Mouse (Mus musculus): ENCODE data around the gene Ankzf1. TPM values are rescaled to one million over a fixed set of nuclear protein-coding genes. Genes with fewer than 3 reads are reported as not detected.

The Ankzf1 gene
- 41.0 and 44.6 TPM in 2 replicates for polyA plus RNA-seq (2012; rRNA removed)

DNA sequence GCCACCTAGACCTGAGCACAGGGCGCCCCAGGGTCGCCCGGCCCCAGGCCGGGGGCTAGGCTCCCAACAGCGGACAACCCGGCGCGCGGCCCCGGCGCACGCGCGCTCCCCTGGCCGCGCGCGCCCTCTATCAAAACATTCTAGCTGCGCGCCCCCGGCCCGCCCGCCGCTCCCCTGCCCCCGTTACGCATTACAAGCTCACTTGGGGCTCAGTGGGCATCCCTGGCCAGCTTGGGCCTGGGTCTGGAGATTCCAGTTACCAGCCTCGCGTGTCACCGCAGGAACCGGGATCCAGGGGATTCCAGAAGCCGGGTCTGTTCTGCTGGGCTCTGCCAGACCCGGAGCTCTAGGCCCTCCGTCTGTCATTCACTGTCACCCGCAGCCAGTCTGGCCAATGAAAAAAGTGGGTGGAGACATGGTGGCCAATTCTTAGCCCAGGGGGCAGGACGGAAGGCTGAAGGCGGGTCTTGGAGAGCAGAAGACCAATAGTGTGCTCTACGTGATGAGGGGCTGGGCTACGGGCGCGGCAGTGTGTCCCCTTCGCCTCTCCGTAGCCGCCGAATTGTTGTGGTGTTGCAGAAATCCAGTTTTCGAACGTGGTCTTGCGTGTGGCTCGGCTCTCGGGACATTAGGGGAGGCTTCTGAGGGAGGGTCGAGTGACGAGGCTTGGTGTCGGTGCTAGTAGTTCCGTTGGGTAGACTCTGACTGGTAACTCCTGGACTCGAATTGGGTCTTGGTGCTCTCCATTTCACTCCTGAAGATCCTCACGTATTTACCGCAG is at the start of gene Ankzf1, which contains the start of gene Atg9a:
Gene Ankzf1, plus strand, starts transcription at position 530 of the 781 bp plus-strand sequence.
Gene Atg9a, minus strand, starts transcription at position 575 of the 781 bp plus-strand sequence.
- DNase-seq: peak; percentile 95 to 99
- H3K4me1 ChIP-seq (ENCODE audit: control insufficient read depth, insufficient read depth, low read length): peaks cover 5% of the 10 kb centered on the region
- 2% methylated on average over 56 of the region's 56 CpGs for WGBS
- H3K27ac ChIP-seq (ENCODE audit: insufficient read depth, low read length): peak within 1 kb of the TSS; percentile 74
- H3K4me3 ChIP-seq (replicated peaks; ENCODE audit: insufficient read depth, low read depth, low read length): peak within 1 kb of the TSS; percentile 82
- H3K27me3 ChIP-seq (ENCODE audit: control insufficient read depth, insufficient read depth, low read length): no peaks in the 10 kb centered on the region
- peak; percentile 88 for TF ChIP-seq POLR2A (IDR thresholded peaks at IDR 0.05; ENCODE audit: borderline replicate concordance, insufficient read depth, low read length)
- TF ChIP-seq CTCF (IDR thresholded peaks at IDR 0.05; ENCODE audit: borderline replicate concordance, insufficient read depth, low read depth, low read length): no peak

DNA sequence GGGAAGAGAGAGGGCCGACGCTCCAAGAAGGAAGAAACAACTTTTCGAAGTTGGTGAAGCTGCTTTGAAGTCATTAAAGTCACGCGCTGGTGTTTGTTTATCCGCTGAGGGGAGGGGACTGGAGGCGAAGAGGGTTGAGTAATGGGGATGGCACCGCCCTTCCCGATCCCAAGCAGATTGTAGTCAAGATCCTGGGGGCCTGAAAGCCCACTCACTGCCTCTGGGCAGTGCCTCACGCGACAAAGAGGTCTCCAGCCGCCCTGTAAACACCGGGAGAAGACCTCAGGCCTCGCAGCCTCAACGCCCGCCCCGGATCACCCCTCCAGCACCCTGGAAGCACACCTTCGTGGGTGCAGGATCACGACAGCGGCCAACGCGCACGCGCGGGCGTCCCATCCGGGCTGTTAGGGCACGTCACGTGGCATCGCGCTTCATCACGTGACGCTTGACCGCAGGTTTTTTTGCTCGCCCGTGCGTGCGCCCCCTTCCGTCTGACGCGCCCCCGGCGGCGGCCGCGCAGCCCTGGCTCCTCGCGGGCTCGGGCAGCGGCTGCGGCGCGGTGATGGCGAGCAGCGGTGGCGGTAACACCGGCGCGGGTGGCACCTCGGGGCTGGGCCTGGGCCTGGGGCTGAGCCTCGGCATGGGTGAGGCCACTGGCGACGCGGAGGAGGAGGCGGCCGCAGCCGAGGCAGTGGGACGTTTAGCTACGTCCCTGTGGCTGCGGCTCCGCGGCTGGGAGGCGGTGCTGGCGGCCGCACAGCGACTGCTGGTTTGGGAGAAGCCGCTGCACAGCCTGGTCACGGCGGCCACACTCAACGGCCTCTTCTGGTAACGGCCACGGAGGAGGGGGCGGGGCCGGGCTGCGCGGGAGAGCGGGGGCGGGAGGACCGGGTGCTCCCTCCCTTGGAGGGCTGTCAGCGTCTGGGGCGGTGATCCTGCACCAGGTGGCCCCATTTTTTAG is 49.4 kb upstream of the Ankzf1 start, which contains the start of the genes Cnppd1 and Retreg2:
Gene Cnppd1, minus strand, starts transcription at position 411 of the 961 bp plus-strand sequence.
Gene Retreg2, plus strand, starts transcription at position 478 of the 961 bp plus-strand sequence.
- under 1% methylated on average over 90 of the region's 91 CpGs for WGBS
- Histone ChIP-seq H3K4me1 (ENCODE audit: control insufficient read depth, insufficient read depth, low read length) (peaks cover 16% of the 10 kb centered on the region), H3K4me3 (replicated peaks; ENCODE audit: insufficient read depth, low read depth, low read length) (peak within 1 kb of the TSS; percentile 80), H3K27me3 (ENCODE audit: control insufficient read depth, insufficient read depth, low read length) (no peaks in the 10 kb centered on the region), H3K27ac (ENCODE audit: insufficient read depth, low read length) (peak within 1 kb of the TSS; percentile 93)
- DNase-seq: peak; percentile 97
- TF ChIP-seq CTCF (IDR thresholded peaks at IDR 0.05; ENCODE audit: borderline replicate concordance, insufficient read depth, low read depth, low read length) (peak; percentile 53; the same call in 1 of the 2 replicates), POLR2A (IDR thresholded peaks at IDR 0.05; ENCODE audit: borderline replicate concordance, insufficient read depth, low read length) (peak; percentile 91)

DNA sequence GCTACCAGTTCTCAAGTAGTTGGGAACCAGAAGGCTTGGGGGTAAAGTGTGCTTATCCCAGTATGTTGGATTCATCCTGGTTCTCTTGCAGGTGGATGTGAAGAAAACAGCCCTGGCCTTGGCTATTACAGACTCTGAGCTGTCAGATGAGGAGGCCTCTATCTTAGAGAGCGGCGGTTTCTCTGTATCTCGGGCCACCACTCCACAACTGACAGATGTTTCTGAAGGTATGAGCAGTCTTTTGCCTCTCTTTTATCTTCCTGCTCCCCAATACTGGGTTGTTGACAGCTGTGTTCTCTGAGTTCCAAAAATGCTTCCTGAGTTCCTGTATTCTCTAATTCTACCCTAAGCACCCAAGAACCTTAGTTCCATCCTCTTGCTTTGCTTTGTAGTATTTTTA is 46.4 kb upstream of the Ankzf1 start:
- DNase-seq: no peak
- no peak for TF ChIP-seq POLR2A (IDR thresholded peaks at IDR 0.05; ENCODE audit: borderline replicate concordance, insufficient read depth, low read length)
- no peak for TF ChIP-seq CTCF (IDR thresholded peaks at IDR 0.05; ENCODE audit: borderline replicate concordance, insufficient read depth, low read depth, low read length)
- no peaks in the 10 kb centered on the region for H3K27me3 ChIP-seq (ENCODE audit: control insufficient read depth, insufficient read depth, low read length)
- no peak overlapping the region for H3K27ac ChIP-seq (ENCODE audit: insufficient read depth, low read length)
- H3K4me1 ChIP-seq (ENCODE audit: control insufficient read depth, insufficient read depth, low read length): peaks cover 18% of the 10 kb centered on the region
- 98% methylated on average over 3 of the region's 3 CpGs for WGBS
- no peak overlapping the region for H3K4me3 ChIP-seq (replicated peaks; ENCODE audit: insufficient read depth, low read depth, low read length)

DNA sequence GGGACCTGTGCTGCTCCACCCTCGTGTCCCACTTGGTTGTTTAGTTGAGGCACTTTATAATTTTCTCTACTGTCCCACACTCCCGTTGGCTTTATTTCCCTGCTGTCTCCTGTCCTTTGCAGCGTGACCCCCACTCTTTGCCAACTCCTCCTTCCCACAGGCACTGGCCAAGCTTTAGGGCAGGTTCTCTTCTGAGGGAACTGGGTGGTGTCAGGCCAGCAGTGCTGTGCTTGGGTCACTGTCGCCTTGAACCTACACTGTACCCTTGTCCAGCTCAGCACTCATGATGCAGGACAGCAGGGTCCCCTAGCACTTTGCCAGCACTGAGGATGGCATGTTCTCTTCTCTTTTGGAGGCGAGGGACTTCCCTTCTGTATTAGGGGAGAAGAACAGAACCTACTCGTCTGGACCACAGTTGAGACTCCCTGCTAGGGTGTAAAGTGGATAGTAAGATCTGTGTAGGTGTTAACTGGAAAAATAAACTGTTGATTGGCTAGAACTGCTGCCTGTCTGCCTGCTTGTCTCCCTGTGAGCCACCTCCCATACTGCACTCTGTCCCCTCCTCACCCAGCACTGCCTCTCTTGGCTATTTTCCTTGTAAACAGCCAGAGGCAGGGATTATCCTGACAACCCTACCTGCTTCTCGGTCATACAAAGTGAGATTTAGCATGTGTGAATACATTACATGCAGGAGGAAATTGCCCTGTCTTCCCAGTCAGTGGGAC is 44.4 kb upstream of the Ankzf1 start:
- Histone ChIP-seq H3K4me3 (replicated peaks; ENCODE audit: insufficient read depth, low read depth, low read length) (no peak overlapping the region), H3K27ac (ENCODE audit: insufficient read depth, low read length) (no peak overlapping the region), H3K4me1 (ENCODE audit: control insufficient read depth, insufficient read depth, low read length) (peaks cover 18% of the 10 kb centered on the region), H3K27me3 (ENCODE audit: control insufficient read depth, insufficient read depth, low read length) (no peaks in the 10 kb centered on the region)
- TF ChIP-seq POLR2A (IDR thresholded peaks at IDR 0.05; ENCODE audit: borderline replicate concordance, insufficient read depth, low read length) (no peak), CTCF (IDR thresholded peaks at IDR 0.05; ENCODE audit: borderline replicate concordance, insufficient read depth, low read depth, low read length) (no peak)
- 82% methylated on average over 7 of the region's 7 CpGs for WGBS
- DNase-seq: no peak

DNA sequence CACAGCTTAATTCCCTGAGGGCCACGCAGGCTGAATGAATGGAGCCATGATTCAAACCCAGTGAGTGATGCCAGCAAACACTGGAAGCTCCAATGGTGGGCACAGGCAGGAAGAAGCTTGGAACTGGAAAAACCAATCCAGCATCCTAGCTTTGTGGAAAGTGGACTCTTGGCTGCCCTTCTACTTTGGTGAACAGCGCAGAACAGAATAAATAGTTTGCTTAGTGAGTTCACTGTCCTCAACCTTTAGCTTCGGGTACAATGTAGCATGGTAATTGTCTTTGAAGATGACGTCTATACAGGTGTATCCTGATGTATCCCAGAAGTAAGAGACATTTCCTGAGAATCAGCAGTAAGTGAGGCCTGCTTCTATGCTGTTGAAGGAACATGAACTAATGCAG is 43.2 kb upstream of the Ankzf1 start:
- no peak for TF ChIP-seq CTCF (IDR thresholded peaks at IDR 0.05; ENCODE audit: borderline replicate concordance, insufficient read depth, low read depth, low read length)
- TF ChIP-seq POLR2A (IDR thresholded peaks at IDR 0.05; ENCODE audit: borderline replicate concordance, insufficient read depth, low read length): no peak
- H3K4me3 ChIP-seq (replicated peaks; ENCODE audit: insufficient read depth, low read depth, low read length): no peak overlapping the region
- no peaks in the 10 kb centered on the region for H3K27me3 ChIP-seq (ENCODE audit: control insufficient read depth, insufficient read depth, low read length)
- H3K27ac ChIP-seq (ENCODE audit: insufficient read depth, low read length): no peak overlapping the region
- H3K4me1 ChIP-seq (ENCODE audit: control insufficient read depth, insufficient read depth, low read length): peaks cover 16% of the 10 kb centered on the region
- WGBS: 89% methylated on average over 4 of the region's 4 CpGs
- no peak for DNase-seq

DNA sequence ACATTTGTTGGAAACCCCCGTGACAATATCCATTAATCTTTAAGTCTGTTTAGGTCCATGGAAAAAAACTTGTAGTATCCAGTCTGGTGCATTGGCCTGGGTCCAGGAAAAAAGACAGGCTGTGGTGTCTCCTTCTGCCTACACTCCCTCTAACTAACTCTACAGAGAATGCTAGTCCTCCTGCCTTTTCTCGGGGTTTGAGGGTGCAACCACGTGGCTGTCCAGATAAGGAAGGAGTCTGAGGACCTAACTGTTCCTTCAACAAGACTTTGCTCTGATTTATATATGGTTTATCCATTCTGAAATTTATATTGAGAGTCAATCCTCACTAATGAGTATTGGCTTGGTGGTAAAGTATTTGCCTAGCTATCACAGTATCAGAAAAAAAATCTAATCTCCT is 36.1 kb upstream of the Ankzf1 start:
- no peak for DNase-seq
- H3K27me3 ChIP-seq (ENCODE audit: control insufficient read depth, insufficient read depth, low read length): no peaks in the 10 kb centered on the region
- H3K4me3 ChIP-seq (replicated peaks; ENCODE audit: insufficient read depth, low read depth, low read length): no peak overlapping the region
- 31% methylated on average over 3 of the region's 3 CpGs for WGBS
- no peak overlapping the region for H3K27ac ChIP-seq (ENCODE audit: insufficient read depth, low read length)
- H3K4me1 ChIP-seq (ENCODE audit: control insufficient read depth, insufficient read depth, low read length): no peaks in the 10 kb centered on the region
- TF ChIP-seq CTCF (IDR thresholded peaks at IDR 0.05; ENCODE audit: borderline replicate concordance, insufficient read depth, low read depth, low read length) (no peak), POLR2A (IDR thresholded peaks at IDR 0.05; ENCODE audit: borderline replicate concordance, insufficient read depth, low read length) (no peak)

DNA sequence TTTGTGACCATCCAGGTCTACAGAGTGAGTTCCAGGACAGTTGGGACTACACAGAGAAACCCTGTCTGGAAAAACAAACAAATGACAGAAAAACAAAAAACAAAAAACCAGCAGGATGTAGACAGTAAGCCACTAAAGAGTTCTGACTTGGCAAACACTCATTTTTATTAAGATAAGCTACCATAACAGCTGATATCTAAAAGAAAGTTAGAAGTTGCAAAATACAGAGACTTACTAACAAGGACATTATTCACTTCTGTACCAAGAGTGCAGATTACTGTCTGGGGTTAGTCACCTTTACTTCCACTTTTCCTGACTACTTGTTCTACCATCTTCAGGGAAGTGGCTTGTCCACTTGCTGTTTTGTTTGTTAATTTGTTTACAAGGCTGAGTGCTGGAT is 33.0 kb upstream of the Ankzf1 start:
- Histone ChIP-seq H3K4me1 (ENCODE audit: control insufficient read depth, insufficient read depth, low read length) (no peaks in the 10 kb centered on the region), H3K27me3 (ENCODE audit: control insufficient read depth, insufficient read depth, low read length) (no peaks in the 10 kb centered on the region), H3K27ac (ENCODE audit: insufficient read depth, low read length) (no peak overlapping the region), H3K4me3 (replicated peaks; ENCODE audit: insufficient read depth, low read depth, low read length) (no peak overlapping the region)
- TF ChIP-seq POLR2A (IDR thresholded peaks at IDR 0.05; ENCODE audit: borderline replicate concordance, insufficient read depth, low read length) (no peak), CTCF (IDR thresholded peaks at IDR 0.05; ENCODE audit: borderline replicate concordance, insufficient read depth, low read depth, low read length) (no peak)
- no peak for DNase-seq

All from cerebellum, adult 2 months (tissue).